In genomic region chr5:107941222-107941621, GRCm38 (mm10) we compare ENCODE assay signal across 12 mouse cellular contexts. TPM values are rescaled to one million over a fixed set of nuclear protein-coding genes. Genes with fewer than 3 reads are reported as not detected.
DNase-seq lines count a peak whose midpoint lies in the region; ATAC-seq and TF ChIP-seq lines count a peak whose summit lies in the region.
"Had no signal": no experiment of that assay in that cellular context is flagged by ENCODE, and none has a peak within 500 bp of the region (broad histone marks: within the 10 kb centered on the region; RNA-seq: fewer than 3 reads in every experiment).

No protein-coding gene starts in this region.

- no peak overlapping the region for H3K4me2 ChIP-seq in lung, postnatal 0 days (replicated peaks; ENCODE audit: low read depth, low read length)
- H3K4me2 ChIP-seq in midbrain, embryonic 11.5 days: no peak overlapping the region
- H3K4me2 ChIP-seq: hindbrain, embryonic 13.5 days had no signal

- H3K36me3 ChIP-seq in lung, postnatal 0 days (ENCODE audit: insufficient read depth, low read length): no peaks in the 10 kb centered on the region
- H3K36me3 ChIP-seq in midbrain, embryonic 11.5 days (ENCODE audit: control insufficient read depth, insufficient read depth, low read length): no peaks in the 10 kb centered on the region
- H3K36me3 ChIP-seq: hindbrain, embryonic 13.5 days had no signal

- H3K4me3 ChIP-seq in lung, postnatal 0 days (ENCODE audit: low read depth, low read length): no peak overlapping the region
- H3K4me3 ChIP-seq in gastrocnemius, adult 2 months: no peak overlapping the region
- H3K4me3 ChIP-seq in midbrain, embryonic 11.5 days (ENCODE audit: low read depth, low read length): no peak overlapping the region
- H3K4me3 ChIP-seq: heart, adult 2 months; hindbrain, embryonic 13.5 days had no signal

- no peak overlapping the region for H3K27ac ChIP-seq in lung, postnatal 0 days (ENCODE audit: low read length)
- H3K27ac ChIP-seq in gastrocnemius, adult 2 months: no peak overlapping the region
- no peak overlapping the region for H3K27ac ChIP-seq in midbrain, embryonic 11.5 days (ENCODE audit: low read depth, low read length)
- H3K27ac ChIP-seq: heart, adult 2 months; hindbrain, embryonic 13.5 days; liver, embryonic 14.5 days had no signal

- intact Hi-C loops in gastrocnemius, adult 2 months (cut with DNase I): no loop called here

- H3K9me3 ChIP-seq in lung, postnatal 0 days (ENCODE audit: low read length): no peaks in the 10 kb centered on the region
- no peaks in the 10 kb centered on the region for H3K9me3 ChIP-seq in midbrain, embryonic 11.5 days (ENCODE audit: control insufficient read depth, low read length)
- H3K9me3 ChIP-seq: hindbrain, embryonic 13.5 days had no signal

- WGBS in lung, postnatal 0 days: 24% methylated on average over 6 of the region's 6 CpGs
- 42% methylated on average over 6 of the region's 6 CpGs for WGBS in midbrain, embryonic 11.5 days

- peak; percentile 83 to 86 for DNase-seq in spleen, postnatal 36 days (ENCODE audit: low spot score in 2 of 2)
- no peak for DNase-seq in spleen, postnatal 4 days (ENCODE audit: low spot score in 2 of 2)
- DNase-seq in kidney, adult 8-10 months: peak; percentile 72 to 78
- peak; percentile 95 for DNase-seq in lung, postnatal 0 days (ENCODE audit: low spot score)
- no peak for DNase-seq in urinary bladder, postnatal 4 days (ENCODE audit: low spot score in 2 of 2)
- DNase-seq in gastrocnemius, adult 2 months: no peak
- DNase-seq in midbrain, embryonic 11.5 days (ENCODE audit: low spot score, missing footprints): no peak
- DNase-seq: adrenal gland, postnatal 10 days; cerebellum, adult 9-11 months; heart, adult 2 months had no signal

- H3K9ac ChIP-seq in lung, postnatal 0 days (replicated peaks; ENCODE audit: low read depth): no peak overlapping the region
- no peak overlapping the region for H3K9ac ChIP-seq in midbrain, embryonic 11.5 days (ENCODE audit: low read length)
- H3K9ac ChIP-seq: hindbrain, embryonic 13.5 days; liver, embryonic 14.5 days had no signal

- H3K4me1 ChIP-seq in lung, postnatal 0 days (ENCODE audit: insufficient read depth, low read depth, low read length): no peaks in the 10 kb centered on the region; the same call in 1 of the 2 replicates
- H3K4me1 ChIP-seq in midbrain, embryonic 11.5 days (ENCODE audit: control insufficient read depth, insufficient read depth, low read length): no peaks in the 10 kb centered on the region
- H3K4me1 ChIP-seq: hindbrain, embryonic 13.5 days had no signal

- no peaks in the 10 kb centered on the region for H3K27me3 ChIP-seq in lung, postnatal 0 days (replicated peaks; ENCODE audit: insufficient read depth, low read length)
- H3K27me3 ChIP-seq in midbrain, embryonic 11.5 days (ENCODE audit: control insufficient read depth, insufficient read depth, low read length): no peaks in the 10 kb centered on the region
- H3K27me3 ChIP-seq: hindbrain, embryonic 13.5 days had no signal

- peak; percentile 89 for TF ChIP-seq EP300 in lung, postnatal 0 days (IDR thresholded peaks at IDR 0.05)

- ATAC-seq in lung, postnatal 0 days: peak; percentile 91
- ATAC-seq in midbrain, embryonic 11.5 days (ENCODE audit: low FRiP score): no peak

- TF ChIP-seq CTCF in lung, postnatal 0 days (IDR thresholded peaks at IDR 0.05): no peak
- TF ChIP-seq CTCF in gastrocnemius, adult 2 months (IDR thresholded peaks at IDR 0.05): no peak

RNA-seq across cellular contexts. Expression of gene Rpl5, which starts 40.9 kb away (rescaled TPM):
- polyA plus RNA-seq in lung, postnatal 0 days (2015; fragmentation: Nextera tagmentation; extraction: Ambion mirVana): 27.9 and 29.6 TPM in 2 replicates
- 10 to 100 TPM; 41.0 to 42.5 TPM for total RNA-seq in gastrocnemius, adult 2 months (2021)
- polyA plus RNA-seq in midbrain, embryonic 11.5 days (2014; fragmentation: Nextera tagmentation; extraction: Ambion mirVana): 74.7 and 77.4 TPM in 2 replicates

RNA-seq across cellular contexts. Expression of gene Fam69a, which starts 45.7 kb away (rescaled TPM):
- 29.4 and 33.9 TPM in 2 replicates for polyA plus RNA-seq in lung, postnatal 0 days (2015; fragmentation: Nextera tagmentation; extraction: Ambion mirVana)
- 10 to 100 TPM; 19.8 to 26.1 TPM for total RNA-seq in gastrocnemius, adult 2 months (2021)
- polyA plus RNA-seq in midbrain, embryonic 11.5 days (2014; fragmentation: Nextera tagmentation; extraction: Ambion mirVana): 22.9 and 25.1 TPM in 2 replicates

Comparison
In these comparisons a context has a peak if more than half of its experiments do, and no peak if none do; other contexts are left out.
1. DNase-seq: peak in spleen, postnatal 36 days (2 of 2), kidney, adult 8-10 months (2 of 2) and lung, postnatal 0 days (single experiment); none in spleen, postnatal 4 days (0 of 2), urinary bladder, postnatal 4 days (0 of 2), gastrocnemius, adult 2 months (single experiment) and midbrain, embryonic 11.5 days (single experiment).